Mouse (Mus musculus): ENCODE measurements at regions not wholly inside any gene's neighbourhood (a gene's known extent, or its start where the extent isn't known, plus 50 kb on each side); places are given as distances from the start of the nearest gene placed in this dataset.

- WGBS = 65% methylated on average over 3 of the region's 3 CpGs
- Histone ChIP-seq H3K27me3 (ENCODE audit: insufficient read depth, low read length) (no peaks in the 10 kb centered on the region), H3K4me2 (no peak overlapping the region), H3K4me3 (ENCODE audit: low read depth, low read length) (no peak overlapping the region), H3K9me3 (ENCODE audit: low read depth, low read length) (no peaks in the 10 kb centered on the region), H3K9ac (no peak overlapping the region), H3K4me1 (ENCODE audit: insufficient read depth) (no peaks in the 10 kb centered on the region), H3K27ac (ENCODE audit: low read depth) (no peak overlapping the region), H3K36me3 (ENCODE audit: insufficient read depth) (no peaks in the 10 kb centered on the region)
- no peak for TF ChIP-seq CTCF (IDR thresholded peaks at IDR 0.05; ENCODE audit: low read depth)
- ATAC-seq (ENCODE audit: insufficient read depth) = no peak
- DNase-seq = no peak
Measured at GRCm38 (mm10) chr14:80083724-80084123, 99.8 kb downstream of the Olfm4 start.

- DNase-seq (no peak), ATAC-seq (ENCODE audit: insufficient read depth) (no peak)
- H3K27me3 ChIP-seq (ENCODE audit: insufficient read depth, low read length) = no peaks in the 10 kb centered on the region
Measured at GRCm38 (mm10) chr14:80097238-80097637, 113.4 kb downstream of the Olfm4 start.

GRCm38 (mm10) chr14:80113115-80113687 is 129.3 kb downstream of the Olfm4 start:
- TF ChIP-seq CTCF (IDR thresholded peaks at IDR 0.05; ENCODE audit: low read depth) = no peak

More at GRCm38 (mm10) chr14:80097238-80097637, 113.4 kb downstream of the Olfm4 start:
- Histone ChIP-seq H3K4me1 (ENCODE audit: insufficient read depth) (no peaks in the 10 kb centered on the region), H3K9me3 (ENCODE audit: low read depth, low read length) (no peaks in the 10 kb centered on the region), H3K27ac (ENCODE audit: low read depth) (no peak overlapping the region), H3K4me3 (ENCODE audit: low read depth, low read length) (no peak overlapping the region), H3K4me2 (no peak overlapping the region), H3K9ac (no peak overlapping the region), H3K36me3 (ENCODE audit: insufficient read depth) (no peaks in the 10 kb centered on the region)
- WGBS = 66% methylated on average over 1 of the region's 1 CpGs
- no peak for TF ChIP-seq CTCF (IDR thresholded peaks at IDR 0.05; ENCODE audit: low read depth)

GRCm38 (mm10) chr14:80114326-80114725 is 130.4 kb downstream of the Olfm4 start:
- ATAC-seq (ENCODE audit: insufficient read depth) (no peak), DNase-seq (no peak)
- Histone ChIP-seq H3K27me3 (ENCODE audit: insufficient read depth, low read length) (no peaks in the 10 kb centered on the region), H3K9ac (no peak overlapping the region), H3K4me2 (no peak overlapping the region), H3K36me3 (ENCODE audit: insufficient read depth) (no peaks in the 10 kb centered on the region), H3K4me1 (ENCODE audit: insufficient read depth) (no peaks in the 10 kb centered on the region), H3K9me3 (ENCODE audit: low read depth, low read length) (no peaks in the 10 kb centered on the region), H3K4me3 (ENCODE audit: low read depth, low read length) (no peak overlapping the region), H3K27ac (ENCODE audit: low read depth) (no peak overlapping the region)
- no peak for TF ChIP-seq CTCF (IDR thresholded peaks at IDR 0.05; ENCODE audit: low read depth)

More at GRCm38 (mm10) chr14:80113115-80113687, 129.3 kb downstream of the Olfm4 start:
- DNase-seq = no peak
- H3K27me3 ChIP-seq (ENCODE audit: insufficient read depth, low read length) = no peaks in the 10 kb centered on the region
- no peaks in the 10 kb centered on the region for H3K36me3 ChIP-seq (ENCODE audit: insufficient read depth)
- no peak for ATAC-seq (ENCODE audit: insufficient read depth)
- H3K9me3 ChIP-seq (ENCODE audit: low read depth, low read length) = no peaks in the 10 kb centered on the region
- H3K4me1 ChIP-seq (ENCODE audit: insufficient read depth) = no peaks in the 10 kb centered on the region
- H3K4me2 ChIP-seq = no peak overlapping the region
- H3K27ac ChIP-seq (ENCODE audit: low read depth) = no peak overlapping the region
- WGBS = 77% methylated on average over 6 of the region's 6 CpGs
- H3K4me3 ChIP-seq (ENCODE audit: low read depth, low read length) = no peak overlapping the region
- no peak overlapping the region for H3K9ac ChIP-seq

GRCm38 (mm10) chr14:80125156-80125555 is 141.3 kb downstream of the Olfm4 start:
- no peak overlapping the region for H3K4me3 ChIP-seq (ENCODE audit: low read depth, low read length)
- no peaks in the 10 kb centered on the region for H3K36me3 ChIP-seq (ENCODE audit: insufficient read depth)
- DNase-seq (no peak), ATAC-seq (ENCODE audit: insufficient read depth) (no peak)
- H3K27ac ChIP-seq (ENCODE audit: low read depth) = no peak overlapping the region
- H3K4me1 ChIP-seq (ENCODE audit: insufficient read depth) = no peaks in the 10 kb centered on the region
- H3K4me2 ChIP-seq = no peak overlapping the region
- H3K27me3 ChIP-seq (ENCODE audit: insufficient read depth, low read length) = no peaks in the 10 kb centered on the region
- no peak overlapping the region for H3K9ac ChIP-seq
- no peaks in the 10 kb centered on the region for H3K9me3 ChIP-seq (ENCODE audit: low read depth, low read length)
- no peak for TF ChIP-seq CTCF (IDR thresholded peaks at IDR 0.05; ENCODE audit: low read depth)
- WGBS = 74% methylated on average over 4 of the region's 4 CpGs

- TF ChIP-seq CTCF (IDR thresholded peaks at IDR 0.05; ENCODE audit: low read depth) = no peak
- ATAC-seq (ENCODE audit: insufficient read depth) = no peak
- Histone ChIP-seq H3K27ac (ENCODE audit: low read depth) (no peak overlapping the region), H3K4me3 (ENCODE audit: low read depth, low read length) (no peak overlapping the region), H3K9ac (no peak overlapping the region), H3K27me3 (ENCODE audit: insufficient read depth, low read length) (no peaks in the 10 kb centered on the region), H3K4me1 (ENCODE audit: insufficient read depth) (no peaks in the 10 kb centered on the region), H3K36me3 (ENCODE audit: insufficient read depth) (no peaks in the 10 kb centered on the region), H3K9me3 (ENCODE audit: low read depth, low read length) (no peaks in the 10 kb centered on the region), H3K4me2 (no peak overlapping the region)
- 77% methylated on average over 2 of the region's 2 CpGs for WGBS
- DNase-seq = no peak
Measured at GRCm38 (mm10) chr14:80128181-80128580, 144.3 kb downstream of the Olfm4 start.

GRCm38 (mm10) chr14:80137541-80137940 is 153.7 kb downstream of the Olfm4 start:
- H3K36me3 ChIP-seq (ENCODE audit: insufficient read depth) = no peaks in the 10 kb centered on the region
- no peak overlapping the region for H3K27ac ChIP-seq (ENCODE audit: low read depth)
- H3K27me3 ChIP-seq (ENCODE audit: insufficient read depth, low read length) = no peaks in the 10 kb centered on the region
- no peak for TF ChIP-seq CTCF (IDR thresholded peaks at IDR 0.05; ENCODE audit: low read depth)
- ATAC-seq (ENCODE audit: insufficient read depth) (no peak), DNase-seq (no peak)
- no peak overlapping the region for H3K4me2 ChIP-seq
- no peak overlapping the region for H3K4me3 ChIP-seq (ENCODE audit: low read depth, low read length)
- no peak overlapping the region for H3K9ac ChIP-seq
- no peaks in the 10 kb centered on the region for H3K9me3 ChIP-seq (ENCODE audit: low read depth, low read length)
- WGBS = 73% methylated on average over 5 of the region's 5 CpGs
- H3K4me1 ChIP-seq (ENCODE audit: insufficient read depth) = no peaks in the 10 kb centered on the region
